Mouse (Mus musculus) kidney, embryonic 15.5 days (tissue): ENCODE measurements at regions not wholly inside any gene's neighbourhood (a gene's known extent, or its start where the extent isn't known, plus 50 kb on each side); places are given as distances from the start of the nearest gene placed in this dataset.

Source experiments
- ATAC-seq: fragments of 200-750 bp; cut with Nextera tagmentation; replicated peaks from 2 replicates; pipeline ENCODE4 v1.8.0; 2017; ENCODE audit warnings: moderate TSS enrichment; ENCODE audit not compliant: low FRiP score
- H3K27ac ChIP-seq: fragments of 300-500 bp; sonication (generic); 2 replicates; pipeline ENCODE4 v1.5.1; 2015; ENCODE audit warnings: mild to moderate bottlenecking, inconsistent platforms
- H3K27me3 ChIP-seq: fragments of 300-500 bp; sonication (generic); 2 replicates; pipeline ENCODE4 v1.6.1; 2015; ENCODE audit warnings: inconsistent platforms
- H3K36me3 ChIP-seq: fragments of 300-500 bp; sonication (generic); 2 replicates; pipeline ENCODE4 v1.6.1; 2015; ENCODE audit warnings: inconsistent platforms
- H3K4me1 ChIP-seq: fragments of 300-500 bp; sonication (generic); 2 replicates; pipeline ENCODE4 v1.6.1; 2015; ENCODE audit warnings: inconsistent platforms
- H3K4me2 ChIP-seq: fragments of 300-500 bp; sonication (generic); 2 replicates; pipeline ENCODE4 v1.6.1; 2015; ENCODE audit warnings: moderate library complexity, mild to moderate bottlenecking, inconsistent platforms
- H3K4me3 ChIP-seq: fragments of 300-500 bp; sonication (generic); replicated peaks from 2 replicates; pipeline ENCODE4 v1.5.1; 2015; ENCODE audit warnings: mild to moderate bottlenecking, inconsistent platforms
- H3K9ac ChIP-seq: fragments of 300-500 bp; sonication (generic); 2 replicates; pipeline ENCODE4 v1.6.1; 2015; ENCODE audit warnings: mild to moderate bottlenecking, inconsistent platforms
- H3K9me3 ChIP-seq: fragments of 300-500 bp; sonication (generic); replicated peaks from 2 replicates; pipeline ENCODE4 v1.6.1; 2016; ENCODE audit warnings: inconsistent platforms
- WGBS: fragments of 180-500 bp; shearing (Covaris S2); methylation state at CpG from one replicate; pipeline ENCODE4 v1.1.7; 2015; ENCODE audit warnings: mixed read lengths; 5-methylcytosine and 5-hydroxymethylcytosine counted together

DNA sequence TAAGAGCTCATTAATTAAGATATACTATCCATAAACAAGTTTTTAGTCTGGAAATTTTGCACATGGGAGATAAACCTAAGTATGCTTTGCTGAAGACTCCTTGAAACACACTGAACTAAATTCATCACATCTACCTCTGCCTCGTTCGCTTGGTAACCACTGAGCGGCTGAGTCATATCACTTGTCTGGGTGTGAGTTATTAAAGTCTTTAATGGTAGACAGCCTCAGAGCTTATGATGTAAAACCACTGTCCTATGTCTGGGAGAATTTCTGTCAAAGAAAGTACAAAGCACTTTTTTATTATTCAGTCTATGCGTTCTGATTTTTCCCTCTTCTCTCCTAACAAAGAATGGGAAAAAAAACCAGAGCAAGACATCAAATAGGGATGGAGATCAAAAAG, 207.3 kb downstream of the Arl4a start:
- Histone ChIP-seq H3K9me3 (no peaks in the 10 kb centered on the region), H3K9ac (no peak overlapping the region), H3K36me3 (no peaks in the 10 kb centered on the region), H3K27ac (no peak overlapping the region), H3K4me2 (no peak overlapping the region), H3K4me3 (no peak overlapping the region), H3K27me3 (no peaks in the 10 kb centered on the region), H3K4me1 (no peaks in the 10 kb centered on the region)
- no peak for ATAC-seq
- WGBS, result 73% methylated on average over 4 of the region's 4 CpGs

DNA sequence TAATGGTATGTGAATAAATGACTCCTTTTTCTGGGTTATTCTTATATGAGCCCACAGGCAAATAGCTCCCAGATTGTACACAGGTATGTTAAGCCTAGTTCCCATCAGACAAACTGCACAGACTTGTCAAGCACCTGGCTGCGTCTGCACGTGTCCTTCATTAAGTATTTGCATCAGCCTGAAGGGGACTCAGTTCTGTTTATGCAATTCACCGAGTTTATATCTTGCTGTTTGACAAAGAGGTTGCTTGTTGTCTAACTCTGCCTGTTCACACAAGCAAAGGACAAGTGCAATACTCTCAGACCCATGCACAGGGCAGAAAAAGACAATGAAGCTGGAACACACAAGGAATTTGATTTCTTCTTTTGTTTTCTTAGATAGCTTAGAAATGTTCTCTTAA, 215.2 kb downstream of the Arl4a start:
- H3K27ac ChIP-seq, result no peak overlapping the region
- WGBS, result 81% methylated on average over 3 of the region's 3 CpGs
- no peaks in the 10 kb centered on the region for H3K36me3 ChIP-seq
- H3K9me3 ChIP-seq, result no peaks in the 10 kb centered on the region
- no peak for ATAC-seq
- H3K27me3 ChIP-seq, result no peaks in the 10 kb centered on the region
- H3K9ac ChIP-seq, result no peak overlapping the region
- H3K4me3 ChIP-seq, result no peak overlapping the region
- H3K4me1 ChIP-seq, result no peaks in the 10 kb centered on the region
- H3K4me2 ChIP-seq, result no peak overlapping the region

DNA sequence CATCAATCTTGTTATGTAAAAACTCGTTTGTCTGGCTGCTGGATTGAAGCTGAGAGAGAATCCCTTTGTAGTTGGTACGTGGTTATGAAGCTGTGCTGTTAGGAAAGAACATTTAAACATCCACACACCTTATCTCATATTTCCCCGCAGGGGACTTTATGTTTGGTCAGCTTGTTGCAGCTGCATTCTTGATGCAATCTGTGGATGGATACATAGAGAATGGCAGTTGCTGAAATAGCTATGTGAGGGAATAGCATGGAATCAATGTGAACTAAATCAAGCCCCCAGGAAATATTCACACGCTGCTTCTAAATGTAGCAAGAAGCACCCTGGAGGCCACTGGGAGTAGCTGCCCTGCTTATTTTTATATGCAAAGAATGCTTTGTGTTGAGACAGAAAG, 236.3 kb downstream of the Arl4a start:
- H3K4me1 ChIP-seq, result no peaks in the 10 kb centered on the region
- no peaks in the 10 kb centered on the region for H3K36me3 ChIP-seq
- H3K27ac ChIP-seq, result no peak overlapping the region
- H3K9me3 ChIP-seq, result no peaks in the 10 kb centered on the region
- H3K4me3 ChIP-seq, result no peak overlapping the region
- whole genome bisulfite sequencing, result 44% methylated on average over 4 of the region's 4 CpGs
- H3K4me2 ChIP-seq, result no peak overlapping the region
- no peak for ATAC-seq
- H3K9ac ChIP-seq, result no peak overlapping the region
- no peaks in the 10 kb centered on the region for H3K27me3 ChIP-seq

DNA sequence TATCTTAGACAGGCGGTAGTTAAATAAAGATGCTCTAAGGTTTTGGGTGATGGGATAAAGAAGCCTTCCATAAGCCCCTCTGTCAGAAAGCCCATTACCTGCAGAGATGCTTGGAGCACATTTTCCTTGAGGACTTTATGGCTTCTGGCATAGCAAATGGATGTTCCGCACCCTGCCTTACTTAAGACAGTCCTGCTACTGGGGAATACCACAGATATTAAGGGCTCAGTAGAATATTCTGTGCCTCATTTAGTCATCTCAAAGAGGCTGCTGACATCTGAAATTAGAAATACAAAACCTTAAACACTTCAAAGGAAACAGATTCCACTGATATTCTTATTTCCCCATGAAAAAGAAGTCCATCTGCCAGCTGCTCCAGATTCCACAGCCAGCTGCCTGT, 240.0 kb downstream of the Arl4a start:
- Histone ChIP-seq H3K27ac (no peak overlapping the region), H3K4me3 (no peak overlapping the region), H3K4me2 (no peak overlapping the region), H3K9ac (no peak overlapping the region), H3K9me3 (no peaks in the 10 kb centered on the region), H3K27me3 (no peaks in the 10 kb centered on the region), H3K4me1 (no peaks in the 10 kb centered on the region), H3K36me3 (no peaks in the 10 kb centered on the region)
- no peak for ATAC-seq
- 95% methylated on average over 2 of the region's 2 CpGs for WGBS

DNA sequence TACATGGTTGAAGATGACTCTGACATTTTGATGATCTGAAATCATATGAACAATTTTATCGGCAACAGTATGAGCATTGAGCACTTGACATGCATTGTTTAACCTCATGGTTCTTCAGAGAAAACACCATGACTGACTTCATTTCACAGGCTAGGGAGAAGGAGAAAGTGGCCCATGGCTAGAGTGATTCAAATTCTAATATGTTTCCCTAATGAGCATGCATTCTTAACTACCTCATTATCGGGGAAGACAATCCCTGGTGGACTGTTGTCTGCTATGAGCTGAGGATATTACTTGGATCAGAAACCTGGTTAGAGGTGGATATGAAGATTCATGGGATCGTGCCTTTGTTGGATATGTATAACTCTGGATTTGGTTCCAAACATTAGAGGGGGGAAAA, 240.9 kb downstream of the Arl4a start:
- Histone ChIP-seq H3K9me3 (no peaks in the 10 kb centered on the region), H3K4me1 (no peaks in the 10 kb centered on the region), H3K9ac (no peak overlapping the region), H3K4me2 (no peak overlapping the region), H3K4me3 (no peak overlapping the region), H3K27ac (no peak overlapping the region), H3K27me3 (no peaks in the 10 kb centered on the region), H3K36me3 (no peaks in the 10 kb centered on the region)
- ATAC-seq, result no peak
- 93% methylated on average over 3 of the region's 3 CpGs for WGBS

DNA sequence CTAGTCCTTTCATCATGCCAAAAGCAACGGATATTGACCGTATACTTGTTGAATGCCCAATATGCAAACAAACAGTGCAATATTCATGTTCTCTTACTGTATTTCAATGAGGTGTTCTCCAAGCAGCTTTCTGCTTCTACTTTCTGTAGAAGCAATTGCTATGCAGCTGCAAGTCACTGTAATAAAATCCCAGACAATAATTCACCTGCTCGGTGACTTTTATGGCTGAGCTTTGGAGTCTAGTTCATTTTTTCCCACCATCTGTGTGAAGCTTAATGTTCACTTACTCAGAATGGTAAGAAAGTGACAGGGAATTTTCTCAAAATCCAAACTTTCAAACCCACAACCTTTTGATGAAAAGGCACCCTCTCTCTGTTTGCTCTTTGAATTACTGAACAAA, 252.8 kb downstream of the Arl4a start:
- no peak overlapping the region for H3K27ac ChIP-seq
- H3K4me2 ChIP-seq, result no peak overlapping the region
- H3K9ac ChIP-seq, result no peak overlapping the region
- 36% methylated on average over 3 of the region's 3 CpGs for whole genome bisulfite sequencing
- H3K4me3 ChIP-seq, result no peak overlapping the region
- H3K27me3 ChIP-seq, result no peaks in the 10 kb centered on the region
- H3K36me3 ChIP-seq, result no peaks in the 10 kb centered on the region
- H3K9me3 ChIP-seq, result no peaks in the 10 kb centered on the region
- ATAC-seq, result peak; percentile 60; the same call in 1 of the 2 replicates
- H3K4me1 ChIP-seq, result peaks cover 6% of the 10 kb centered on the region; the same call in 1 of the 2 replicates

DNA sequence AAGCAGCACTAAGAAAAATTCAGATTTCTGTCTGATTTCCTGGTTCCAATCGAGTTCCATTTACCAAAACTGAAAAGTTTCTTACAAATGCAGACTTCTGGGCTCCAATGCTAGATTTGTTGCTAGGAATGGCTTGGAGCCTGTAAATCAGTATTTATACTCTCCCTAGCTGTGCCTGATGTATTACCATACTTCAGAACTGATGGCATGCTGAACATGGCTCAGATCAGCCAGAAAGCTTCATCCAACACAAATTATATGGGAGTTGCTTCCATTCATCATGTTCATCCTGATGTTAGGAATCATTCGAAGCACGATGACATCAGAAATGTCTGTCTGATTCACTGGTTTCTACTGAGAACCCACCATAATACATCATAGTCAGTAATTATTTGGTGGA, 253.3 kb downstream of the Arl4a start:
- ATAC-seq, result 0 out of 2 replicates have a peak, but pooled peaks have one; percentile 52

DNA sequence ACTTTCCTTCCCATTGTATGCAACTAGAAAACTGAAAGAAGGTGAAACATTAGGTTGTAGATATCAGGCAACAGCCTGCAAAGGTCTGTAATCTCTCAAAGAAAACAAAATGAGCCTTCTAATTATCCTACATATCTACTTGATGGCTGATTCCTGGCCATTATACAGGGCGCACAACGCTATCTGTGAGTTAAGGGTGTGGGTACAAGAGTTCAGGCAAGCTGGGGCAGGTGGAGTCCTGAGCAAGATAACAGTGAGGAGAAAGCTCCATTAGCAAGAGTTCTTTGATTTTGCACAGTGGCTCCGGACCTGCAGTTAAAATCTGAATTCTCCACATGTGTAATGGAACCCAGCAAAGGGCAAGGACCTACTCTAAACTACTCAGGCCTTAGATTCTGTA, 261.7 kb downstream of the Arl4a start:
- no peaks in the 10 kb centered on the region for H3K36me3 ChIP-seq
- WGBS, result 84% methylated on average over 3 of the region's 3 CpGs
- H3K4me2 ChIP-seq, result no peak overlapping the region
- H3K9me3 ChIP-seq, result no peaks in the 10 kb centered on the region
- H3K27me3 ChIP-seq, result no peaks in the 10 kb centered on the region
- H3K27ac ChIP-seq, result no peak overlapping the region
- no peak overlapping the region for H3K4me3 ChIP-seq
- ATAC-seq, result no peak
- H3K9ac ChIP-seq, result no peak overlapping the region
- H3K4me1 ChIP-seq, result no peaks in the 10 kb centered on the region

More for the DNA sequence above, 253.3 kb downstream of the Arl4a start:
- H3K4me3 ChIP-seq, result no peak overlapping the region
- no peak overlapping the region for H3K9ac ChIP-seq
- no peak overlapping the region for H3K27ac ChIP-seq
- H3K4me2 ChIP-seq, result no peak overlapping the region
- H3K4me1 ChIP-seq, result peaks cover 6% of the 10 kb centered on the region; the same call in 1 of the 2 replicates
- no peaks in the 10 kb centered on the region for H3K9me3 ChIP-seq
- 48% methylated on average over 3 of the region's 3 CpGs for WGBS
- no peaks in the 10 kb centered on the region for H3K36me3 ChIP-seq
- no peaks in the 10 kb centered on the region for H3K27me3 ChIP-seq

DNA sequence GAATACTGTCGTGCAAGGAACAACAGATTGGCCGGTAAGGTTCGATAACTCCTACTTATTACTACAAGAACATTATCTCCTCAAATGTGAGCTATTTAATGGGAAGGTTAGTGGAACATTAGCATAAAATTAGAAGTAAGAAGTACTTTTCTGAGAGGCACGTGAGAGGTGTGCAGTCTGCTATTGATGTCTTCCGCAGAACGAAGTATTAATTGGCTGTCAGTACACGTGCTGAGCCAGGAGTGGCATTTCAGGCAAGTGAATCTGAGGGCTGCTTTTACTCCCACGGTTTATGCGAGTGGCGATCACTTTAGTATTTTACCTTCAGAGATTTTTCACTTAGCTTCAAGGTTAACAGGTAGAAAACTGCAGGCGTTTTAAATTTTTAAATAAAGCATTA, 270.8 kb downstream of the Arl4a start:
- Histone ChIP-seq H3K27me3 (no peaks in the 10 kb centered on the region), H3K4me2 (no peak overlapping the region), H3K9me3 (no peaks in the 10 kb centered on the region), H3K4me3 (no peak overlapping the region), H3K9ac (no peak overlapping the region), H3K4me1 (no peaks in the 10 kb centered on the region), H3K27ac (no peak overlapping the region), H3K36me3 (no peaks in the 10 kb centered on the region)
- ATAC-seq, result no peak
- 80% methylated on average over 11 of the region's 11 CpGs for WGBS

DNA sequence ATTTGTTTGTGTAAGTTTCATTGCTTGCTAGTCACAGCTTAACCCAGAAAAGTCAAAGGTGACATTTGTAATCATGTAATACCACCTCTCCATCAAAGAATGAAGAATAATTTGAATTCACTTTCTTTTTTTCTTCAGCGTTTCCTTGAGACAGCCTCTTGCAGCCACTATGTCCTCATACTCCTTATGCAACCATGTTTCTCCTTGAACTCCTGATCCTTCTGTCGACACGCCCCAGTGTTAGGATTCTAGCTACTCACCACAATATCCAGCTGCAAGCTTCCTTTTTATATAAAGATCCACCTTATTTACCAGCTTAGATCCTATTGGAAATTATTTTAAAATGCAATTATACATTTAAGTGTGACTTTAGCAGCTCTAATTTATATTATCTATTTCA, 274.3 kb downstream of the Arl4a start:
- no peak for ATAC-seq
- no peak overlapping the region for H3K9ac ChIP-seq
- no peak overlapping the region for H3K4me2 ChIP-seq
- no peaks in the 10 kb centered on the region for H3K36me3 ChIP-seq
- no peaks in the 10 kb centered on the region for H3K27me3 ChIP-seq
- no peaks in the 10 kb centered on the region for H3K4me1 ChIP-seq
- no peak overlapping the region for H3K27ac ChIP-seq
- 82% methylated on average over 3 of the region's 3 CpGs for WGBS
- H3K4me3 ChIP-seq, result no peak overlapping the region
- H3K9me3 ChIP-seq, result no peaks in the 10 kb centered on the region

DNA sequence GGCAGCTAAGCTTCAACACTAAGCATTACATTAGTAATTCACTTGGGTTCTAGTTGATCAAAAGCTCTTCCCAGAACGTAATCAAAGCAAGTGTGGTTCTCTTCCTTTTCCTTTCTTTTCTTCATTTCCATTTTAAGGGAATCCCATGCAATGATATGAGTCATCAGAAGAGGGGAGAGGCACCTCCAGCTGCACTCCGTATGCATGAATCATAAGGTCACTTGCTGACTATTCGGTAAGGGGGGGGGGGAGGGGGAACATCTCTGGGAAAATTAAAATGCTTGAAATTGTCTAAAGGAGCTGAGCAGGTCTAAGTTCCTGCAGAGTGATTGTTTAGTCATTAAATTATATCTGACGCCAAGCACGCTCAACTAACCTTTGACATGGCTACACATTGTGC, 275.9 kb downstream of the Arl4a start:
- Histone ChIP-seq H3K36me3 (no peaks in the 10 kb centered on the region), H3K9ac (no peak overlapping the region), H3K4me2 (no peak overlapping the region), H3K4me3 (no peak overlapping the region), H3K9me3 (no peaks in the 10 kb centered on the region), H3K4me1 (no peaks in the 10 kb centered on the region), H3K27ac (no peak overlapping the region), H3K27me3 (no peaks in the 10 kb centered on the region)
- 56% methylated on average over 5 of the region's 5 CpGs for WGBS
- ATAC-seq, result no peak

DNA sequence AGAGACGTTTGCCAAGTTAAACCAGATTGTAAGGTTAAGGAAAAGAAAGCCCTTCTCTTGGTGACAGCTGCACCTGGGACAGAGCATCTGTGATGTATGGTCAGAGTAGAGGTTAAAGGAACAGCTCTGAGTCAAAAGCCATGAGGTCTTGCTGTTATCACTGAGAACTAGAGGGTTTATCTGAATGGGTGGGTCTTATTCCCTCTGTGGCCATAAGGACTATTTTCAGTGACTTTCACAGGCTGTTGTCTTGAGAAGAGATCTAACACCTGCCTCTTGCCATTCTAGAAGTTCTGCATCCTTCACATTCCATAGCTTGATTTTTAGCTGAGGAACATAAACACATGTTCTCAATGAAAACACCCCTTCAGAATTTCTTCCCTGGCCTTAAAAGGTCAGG, 276.5 kb downstream of the Arl4a start:
- WGBS, result 41% methylated on average over 1 of the region's 1 CpGs

DNA sequence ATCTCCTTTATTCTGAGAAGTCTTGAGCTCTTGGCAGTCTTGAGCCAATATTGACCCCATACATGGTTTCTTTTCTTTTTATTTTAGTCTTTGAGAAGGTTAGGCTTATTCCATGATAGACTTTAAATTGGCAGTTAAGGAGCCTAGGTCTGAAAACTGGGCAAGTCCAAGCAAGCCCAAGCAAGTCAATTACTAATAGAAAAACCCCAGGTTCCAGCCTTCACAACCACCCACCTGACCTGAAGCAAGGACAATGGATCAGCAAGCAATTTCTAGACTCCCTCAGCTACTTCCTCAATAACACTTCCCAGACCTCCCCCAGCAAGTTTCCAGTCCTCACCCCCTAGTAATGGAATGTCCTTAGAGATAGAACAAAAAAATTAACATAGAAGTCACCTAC, 279.9 kb downstream of the Arl4a start:
- no peak overlapping the region for H3K9ac ChIP-seq

More for the DNA sequence above, 276.5 kb downstream of the Arl4a start:
- Histone ChIP-seq H3K4me2 (no peak overlapping the region), H3K9me3 (no peaks in the 10 kb centered on the region), H3K27me3 (no peaks in the 10 kb centered on the region), H3K4me1 (no peaks in the 10 kb centered on the region), H3K27ac (no peak overlapping the region), H3K9ac (no peak overlapping the region), H3K36me3 (no peaks in the 10 kb centered on the region), H3K4me3 (no peak overlapping the region)
- ATAC-seq, result 0 out of 2 replicates have a peak, but pooled peaks have one; percentile 6

More for the DNA sequence above, 279.9 kb downstream of the Arl4a start:
- no peak for ATAC-seq
- H3K4me2 ChIP-seq, result no peak overlapping the region
- no peaks in the 10 kb centered on the region for H3K9me3 ChIP-seq
- no peaks in the 10 kb centered on the region for H3K4me1 ChIP-seq
- no peaks in the 10 kb centered on the region for H3K27me3 ChIP-seq
- H3K27ac ChIP-seq, result no peak overlapping the region
- H3K36me3 ChIP-seq, result no peaks in the 10 kb centered on the region
- no peak overlapping the region for H3K4me3 ChIP-seq
